Mouse (Mus musculus) megakaryocyte, embryonic 14.5 days (primary cell): ENCODE data around the gene Aldh3b3.

Source experiments
- FLI1 ChIP-seq: IDR thresholded peaks from 2 replicates; pipeline ENCODE4 v1.6.1; 2012; ENCODE audit warnings: low read length, inconsistent platforms, mixed read lengths
- GATA1 ChIP-seq: IDR thresholded peaks from 3 replicates; pipeline ENCODE4 v1.6.1; 2012; ENCODE audit warnings: mixed read lengths, low read length, inconsistent platforms, borderline replicate concordance

- TF ChIP-seq FLI1 (no peak), GATA1 (no peak)
Measured at GRCm38 (mm10) chr19:4000119-4000900, 41.9 kb downstream of the Aldh3b3 start, which contains the start of the genes Nudt8 and Gm49405.
